Mouse (Mus musculus): ENCODE measurements around the gene Crtc2. TPM values are rescaled to one million over a fixed set of nuclear protein-coding genes. Genes with fewer than 3 reads are reported as not detected.
"Not testable (repeated sequence)": the region's sequence is repeated elsewhere in the genome, so short reads cannot be mapped to it uniquely, and the experiment has no call there.

Gene Crtc2
- polyA plus RNA-seq, 1 experiment from 2014 or later = 9.0 TPM

DNA sequence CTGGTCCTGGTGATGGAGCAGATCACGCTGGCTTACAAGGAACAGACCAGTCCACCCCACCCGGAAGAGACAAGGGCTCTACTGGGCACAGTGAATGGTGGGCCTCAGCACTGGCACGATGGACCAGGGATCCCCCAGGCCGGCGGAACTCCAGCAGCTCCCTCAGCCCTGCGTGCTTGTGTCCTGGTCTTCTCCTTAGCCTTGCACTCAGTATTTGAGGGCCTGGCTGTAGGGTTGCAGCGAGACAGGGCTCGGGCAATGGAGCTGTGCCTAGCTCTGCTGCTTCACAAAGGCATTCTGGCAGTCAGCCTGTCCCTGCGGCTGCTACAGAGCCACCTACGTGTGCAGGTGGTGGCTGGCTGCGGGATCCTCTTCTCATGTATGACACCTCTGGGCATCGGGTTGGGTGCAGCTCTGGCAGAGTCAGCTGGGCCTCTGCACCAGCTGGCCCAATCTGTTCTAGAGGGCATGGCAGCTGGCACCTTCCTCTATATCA lies 2.2 kb upstream of the Crtc2 start:
- 95% methylated on average over 8 of the region's 12 CpGs for WGBS
- not testable (repeated sequence) for H3K27me3 ChIP-seq (ENCODE audit: control insufficient read depth, insufficient read depth, low read length); H3K4me2 ChIP-seq; DNase-seq (ENCODE audit: low spot score, missing footprints); H3K36me3 ChIP-seq (ENCODE audit: control insufficient read depth, insufficient read depth, low read length); ATAC-seq (ENCODE audit: low FRiP score); H3K4me3 ChIP-seq (ENCODE audit: low read depth, low read length); H3K9me3 ChIP-seq (ENCODE audit: control insufficient read depth, low read length); H3K9ac ChIP-seq (ENCODE audit: low read length); H3K27ac ChIP-seq (ENCODE audit: low read depth, low read length)
- H3K4me1 ChIP-seq (ENCODE audit: control insufficient read depth, insufficient read depth, low read length) = peaks cover 18% of the 10 kb centered on the region

DNA sequence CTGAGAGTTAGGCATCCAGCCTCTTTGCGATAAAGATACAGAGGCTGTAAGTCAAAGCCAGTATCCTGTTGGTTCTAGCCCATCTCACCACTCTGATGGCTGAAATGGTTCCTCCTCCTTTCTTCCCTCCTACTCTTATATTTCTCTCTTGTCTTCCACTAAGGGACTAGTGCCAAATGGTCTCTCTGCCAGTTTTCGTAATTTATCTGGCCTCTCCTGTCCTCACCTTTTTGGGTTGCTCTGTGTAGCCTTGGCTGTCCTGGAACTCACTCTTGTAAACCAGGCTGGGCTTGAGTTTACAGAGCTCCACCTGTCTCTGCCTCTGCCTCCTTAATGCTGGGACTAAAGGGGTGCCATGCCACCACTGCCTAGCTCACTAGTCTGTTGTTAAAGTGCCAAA lies 1.3 kb upstream of the Crtc2 start:
- not testable (repeated sequence) for H3K27ac ChIP-seq (ENCODE audit: low read depth, low read length); H3K4me3 ChIP-seq (ENCODE audit: low read depth, low read length); H3K27me3 ChIP-seq (ENCODE audit: control insufficient read depth, insufficient read depth, low read length); H3K9ac ChIP-seq (ENCODE audit: low read length); ATAC-seq (ENCODE audit: low FRiP score); H3K4me2 ChIP-seq; DNase-seq (ENCODE audit: low spot score, missing footprints); H3K9me3 ChIP-seq (ENCODE audit: control insufficient read depth, low read length)
- 89% methylated on average over 2 of the region's 2 CpGs for WGBS
- Histone ChIP-seq H3K36me3 (ENCODE audit: control insufficient read depth, insufficient read depth, low read length) (peaks cover 11% of the 10 kb centered on the region), H3K4me1 (ENCODE audit: control insufficient read depth, insufficient read depth, low read length) (peaks cover 15% of the 10 kb centered on the region)

- not testable (repeated sequence) for H3K4me2 ChIP-seq; H3K9ac ChIP-seq (ENCODE audit: low read length)
- 100% methylated on average over 1 of the region's 1 CpGs for WGBS
These were observed 789 bp upstream of the Crtc2 start for GRCm38 (mm10) chr3:90253174-90253573.

GRCm38 (mm10) chr3:90254419-90255193 lies 643 bp downstream of the Crtc2 start:
- ATAC-seq (ENCODE audit: low FRiP score) = peak; percentile 82
- DNase-seq (ENCODE audit: low spot score, missing footprints) = peak; percentile 94
- H3K36me3 ChIP-seq (ENCODE audit: control insufficient read depth, insufficient read depth, low read length) = peaks cover 22% of the 10 kb centered on the region

More at GRCm38 (mm10) chr3:90253174-90253573, 789 bp upstream of the Crtc2 start:
- not testable (repeated sequence) for DNase-seq (ENCODE audit: low spot score, missing footprints); H3K27ac ChIP-seq (ENCODE audit: low read depth, low read length); H3K27me3 ChIP-seq (ENCODE audit: control insufficient read depth, insufficient read depth, low read length); H3K4me3 ChIP-seq (ENCODE audit: low read depth, low read length); H3K9me3 ChIP-seq (ENCODE audit: control insufficient read depth, low read length); ATAC-seq (ENCODE audit: low FRiP score)
- H3K36me3 ChIP-seq (ENCODE audit: control insufficient read depth, insufficient read depth, low read length) = peaks cover 12% of the 10 kb centered on the region
- H3K4me1 ChIP-seq (ENCODE audit: control insufficient read depth, insufficient read depth, low read length) = peaks cover 14% of the 10 kb centered on the region

DNA sequence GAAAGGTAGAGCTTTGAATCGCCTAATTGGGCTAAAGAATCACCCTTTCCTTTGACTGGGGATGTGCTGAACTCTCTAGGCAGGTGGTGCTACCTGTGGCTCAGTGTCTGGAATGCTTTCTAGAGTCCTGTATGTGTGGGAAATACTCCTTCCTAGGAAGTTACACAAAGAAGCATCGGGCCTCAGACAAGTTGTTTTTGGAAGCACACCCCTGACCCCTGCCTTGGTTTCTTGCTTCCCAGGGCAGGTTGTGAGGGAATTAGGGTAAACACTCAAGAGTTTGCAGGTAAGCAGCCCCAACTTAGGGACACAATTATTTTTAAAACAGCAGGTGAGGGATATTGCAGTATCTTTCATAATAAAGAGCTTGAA lies 1.2 kb downstream of the Crtc2 start:
- Histone ChIP-seq H3K9ac (ENCODE audit: low read length) (peak overlapping the region; percentile 88), H3K4me1 (ENCODE audit: control insufficient read depth, insufficient read depth, low read length) (peaks cover 8% of the 10 kb centered on the region), H3K36me3 (ENCODE audit: control insufficient read depth, insufficient read depth, low read length) (peaks cover 22% of the 10 kb centered on the region), H3K4me3 (ENCODE audit: low read depth, low read length) (peak overlapping the region; percentile 86), H3K27ac (ENCODE audit: low read depth, low read length) (no peak overlapping the region), H3K4me2 (peak overlapping the region; percentile 90), H3K27me3 (ENCODE audit: control insufficient read depth, insufficient read depth, low read length) (no peaks in the 10 kb centered on the region), H3K9me3 (ENCODE audit: control insufficient read depth, low read length) (no peaks in the 10 kb centered on the region)
- WGBS = 27% methylated on average over 2 of the region's 2 CpGs
- DNase-seq (ENCODE audit: low spot score, missing footprints) (no peak), ATAC-seq (ENCODE audit: low FRiP score) (no peak)

More at GRCm38 (mm10) chr3:90254419-90255193, 643 bp downstream of the Crtc2 start:
- Histone ChIP-seq H3K4me1 (ENCODE audit: control insufficient read depth, insufficient read depth, low read length) (peaks cover 8% of the 10 kb centered on the region), H3K4me2 (peak overlapping the region; percentile 90), H3K4me3 (ENCODE audit: low read depth, low read length) (peak overlapping the region; percentile 86), H3K27me3 (ENCODE audit: control insufficient read depth, insufficient read depth, low read length) (no peaks in the 10 kb centered on the region), H3K27ac (ENCODE audit: low read depth, low read length) (peak overlapping the region; percentile 78), H3K9me3 (ENCODE audit: control insufficient read depth, low read length) (no peaks in the 10 kb centered on the region), H3K9ac (ENCODE audit: low read length) (peak overlapping the region; percentile 88)
- under 1% methylated on average over 41 of the region's 41 CpGs for WGBS

DNA sequence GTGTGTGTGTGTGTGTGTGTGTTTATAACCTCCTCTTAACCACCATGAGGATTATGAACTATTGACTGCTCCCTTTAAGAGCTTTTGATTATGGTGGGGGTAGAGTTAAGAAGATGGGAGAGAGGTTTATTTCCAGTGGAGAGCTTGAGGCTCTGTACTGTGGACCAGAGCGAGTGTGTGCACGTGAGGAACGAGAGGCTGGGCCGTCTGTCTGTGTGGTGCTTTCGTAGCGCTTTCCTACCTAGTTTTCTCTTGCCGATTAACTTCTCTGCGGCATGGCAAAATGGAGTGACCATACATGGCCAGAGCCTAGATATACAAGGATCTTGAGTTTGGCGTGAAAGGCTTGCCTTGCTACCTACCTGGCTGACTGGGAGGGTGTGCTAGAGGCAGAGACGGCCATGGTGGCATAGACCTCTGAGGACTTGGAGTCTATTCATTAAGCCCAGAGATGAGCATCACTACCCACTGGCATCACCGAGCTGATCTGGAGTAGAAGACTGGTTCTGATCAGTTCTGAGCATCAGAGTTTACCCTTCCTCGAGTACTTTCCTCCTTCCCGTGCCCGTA lies 1.9 kb downstream of the Crtc2 start:
- Histone ChIP-seq H3K9me3 (ENCODE audit: control insufficient read depth, low read length) (no peaks in the 10 kb centered on the region), H3K4me1 (ENCODE audit: control insufficient read depth, insufficient read depth, low read length) (peaks cover 8% of the 10 kb centered on the region), H3K27ac (ENCODE audit: low read depth, low read length) (no peak overlapping the region), H3K27me3 (ENCODE audit: control insufficient read depth, insufficient read depth, low read length) (no peaks in the 10 kb centered on the region), H3K36me3 (ENCODE audit: control insufficient read depth, insufficient read depth, low read length) (peaks cover 21% of the 10 kb centered on the region), H3K9ac (ENCODE audit: low read length) (no peak overlapping the region), H3K4me3 (ENCODE audit: low read depth, low read length) (no peak overlapping the region), H3K4me2 (peak overlapping the region; percentile 90)
- ATAC-seq (ENCODE audit: low FRiP score) = no peak
- peak; percentile 26 for DNase-seq (ENCODE audit: low spot score, missing footprints)
- 93% methylated on average over 14 of the region's 14 CpGs for WGBS

DNA sequence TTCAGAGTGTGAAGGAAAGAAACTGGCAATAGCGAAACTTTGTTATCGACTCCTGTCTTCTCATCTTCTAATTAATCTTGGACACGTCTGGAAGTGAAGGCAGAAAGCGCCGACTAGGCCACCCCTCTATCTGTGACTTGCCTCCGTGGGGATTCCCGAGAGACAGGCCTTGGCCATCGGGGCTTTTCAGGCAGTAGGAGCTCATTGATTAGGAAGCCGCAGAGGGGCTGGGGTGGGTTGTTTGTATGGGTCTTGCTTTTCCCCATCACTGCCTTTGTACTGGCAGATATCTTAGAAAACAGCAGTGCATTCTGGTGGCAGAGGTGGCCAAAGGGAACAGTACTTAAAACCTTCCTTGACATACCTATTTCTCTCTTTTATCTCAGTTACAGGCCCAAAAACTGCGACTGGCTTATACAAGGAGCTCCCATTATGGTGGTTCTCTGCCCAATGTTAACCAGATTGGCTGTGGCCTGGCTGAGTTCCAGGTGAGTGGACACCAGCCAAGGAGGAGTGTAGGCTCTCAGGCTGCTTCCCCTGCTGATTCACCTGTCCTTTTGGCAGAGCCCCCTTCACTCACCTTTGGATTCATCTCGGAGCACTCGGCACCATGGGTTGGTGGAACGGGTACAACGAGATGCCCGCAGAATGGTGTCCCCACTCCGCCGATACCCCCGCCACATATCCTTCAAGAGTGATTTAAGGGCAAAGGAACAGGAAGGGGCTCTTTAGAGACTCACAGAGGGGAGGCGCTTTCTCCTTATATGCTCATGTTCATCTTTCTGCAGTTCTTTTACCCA lies 3.0 kb downstream of the Crtc2 start:
- Histone ChIP-seq H3K4me2 (no peak overlapping the region), H3K36me3 (ENCODE audit: control insufficient read depth, insufficient read depth, low read length) (peaks cover 23% of the 10 kb centered on the region), H3K9me3 (ENCODE audit: control insufficient read depth, low read length) (no peaks in the 10 kb centered on the region), H3K9ac (ENCODE audit: low read length) (no peak overlapping the region), H3K4me3 (ENCODE audit: low read depth, low read length) (no peak overlapping the region), H3K27ac (ENCODE audit: low read depth, low read length) (no peak overlapping the region), H3K4me1 (ENCODE audit: control insufficient read depth, insufficient read depth, low read length) (peaks cover 8% of the 10 kb centered on the region), H3K27me3 (ENCODE audit: control insufficient read depth, insufficient read depth, low read length) (no peaks in the 10 kb centered on the region)
- DNase-seq (ENCODE audit: low spot score, missing footprints) (peak; percentile 12), ATAC-seq (ENCODE audit: low FRiP score) (no peak)
- 93% methylated on average over 19 of the region's 19 CpGs for WGBS

- ATAC-seq (ENCODE audit: low FRiP score) = no peak
These were observed 4.6 kb downstream of the Crtc2 start for GRCm38 (mm10) chr3:90258521-90258920.

More at GRCm38 (mm10) chr3:90258521-90258920, 4.6 kb downstream of the Crtc2 start:
- Histone ChIP-seq H3K4me2 (no peak overlapping the region), H3K27me3 (ENCODE audit: control insufficient read depth, insufficient read depth, low read length) (no peaks in the 10 kb centered on the region), H3K36me3 (ENCODE audit: control insufficient read depth, insufficient read depth, low read length) (peaks cover 31% of the 10 kb centered on the region), H3K9ac (ENCODE audit: low read length) (no peak overlapping the region), H3K4me1 (ENCODE audit: control insufficient read depth, insufficient read depth, low read length) (peaks cover 8% of the 10 kb centered on the region), H3K9me3 (ENCODE audit: control insufficient read depth, low read length) (no peaks in the 10 kb centered on the region), H3K4me3 (ENCODE audit: low read depth, low read length) (no peak overlapping the region), H3K27ac (ENCODE audit: low read depth, low read length) (no peak overlapping the region)
- DNase-seq (ENCODE audit: low spot score, missing footprints) = peak; percentile 17
- 93% methylated on average over 4 of the region's 4 CpGs for WGBS

Measured in midbrain, embryonic 11.5 days (tissue).